Mouse (Mus musculus) gastrocnemius, postnatal 14 days (tissue): ENCODE data around the gene Snx18. TPM values are rescaled to one million over a fixed set of nuclear protein-coding genes. Genes with fewer than 3 reads are reported as not detected.

Experiments
- DNase-seq: peaks from one replicate; pipeline ENCODE4 v3.0.0; 2021; ENCODE audit warnings: mixed read lengths
- intact Hi-C: fragments of 180-260 bp; cut with DNase I; formaldehyde crosslinking; loops from one replicate; pipeline ENCODE4 v1.15.1; 2025; ENCODE audit warnings: low total_unique reads
- total RNA-seq, 2 experiments: library from RNA; stranded (reverse); gene quantifications; 2 replicates each; pipeline ENCODE4 v1.2.3; 2021

Snx18 gene
- total RNA-seq, 2 experiments from 2014 or later, result 14.1 to 18.5 TPM

- intact Hi-C loops, result no loop called here
- no peak for DNase-seq
These were observed 16.3 kb downstream of the Snx18 start for GRCm38 (mm10) chr13:113601831-113602604.

GRCm38 (mm10) chr13:113600531-113601463 lies 17.6 kb downstream of the Snx18 start:
- intact Hi-C loops, result no loop called here
- no peak for DNase-seq

GRCm38 (mm10) chr13:113599701-113600530 lies 18.4 kb downstream of the Snx18 start:
- DNase-seq, result no peak
- intact Hi-C loops, result no loop called here

GRCm38 (mm10) chr13:113597616-113598015 lies 20.7 kb downstream of the Snx18 start:
- intact Hi-C loops, result no loop called here
- DNase-seq, result no peak

- DNase-seq, result no peak
- intact Hi-C loops, result no loop called here
These were observed 21.4 kb downstream of the Snx18 start for GRCm38 (mm10) chr13:113596821-113597541.

- DNase-seq, result no peak
- intact Hi-C loops, result no loop called here
These were observed 22.4 kb downstream of the Snx18 start for GRCm38 (mm10) chr13:113595987-113596386.

GRCm38 (mm10) chr13:113595219-113595618 lies 23.1 kb downstream of the Snx18 start:
- DNase-seq, result no peak
- intact Hi-C loops, result no loop called here

GRCm38 (mm10) chr13:113594361-113594760 lies 24.0 kb downstream of the Snx18 start:
- intact Hi-C loops, result no loop called here
- DNase-seq, result no peak

- no peak for DNase-seq
- intact Hi-C loops, result no loop called here
These were observed 24.7 kb downstream of the Snx18 start for GRCm38 (mm10) chr13:113593711-113594110.

- no peak for DNase-seq
- intact Hi-C loops, result no loop called here
These were observed 25.6 kb downstream of the Snx18 start for GRCm38 (mm10) chr13:113592703-113593200.

- DNase-seq, result no peak
- intact Hi-C loops, result no loop called here
These were observed 27.0 kb downstream of the Snx18 start for GRCm38 (mm10) chr13:113591336-113591735.

- DNase-seq, result no peak
- intact Hi-C loops, result no loop called here
These were observed 28.1 kb downstream of the Snx18 start for GRCm38 (mm10) chr13:113590216-113590615.

GRCm38 (mm10) chr13:113589499-113589898 lies 28.9 kb downstream of the Snx18 start:
- peak; percentile 66 for DNase-seq
- intact Hi-C loops, result no loop called here

GRCm38 (mm10) chr13:113587200-113587936 lies 31.0 kb downstream of the Snx18 start:
- intact Hi-C loops, result no loop called here
- no peak for DNase-seq

- DNase-seq, result no peak
- intact Hi-C loops, result no loop called here
These were observed 32.8 kb downstream of the Snx18 start for GRCm38 (mm10) chr13:113585606-113586005.

- intact Hi-C loops, result no loop called here
- DNase-seq, result no peak
These were observed 33.9 kb downstream of the Snx18 start for GRCm38 (mm10) chr13:113584431-113584830.

- intact Hi-C loops, result no loop called here
- DNase-seq, result no peak
These were observed 34.8 kb downstream of the Snx18 start for GRCm38 (mm10) chr13:113583563-113583962.

GRCm38 (mm10) chr13:113582024-113582423 lies 36.3 kb downstream of the Snx18 start:
- no peak for DNase-seq
- intact Hi-C loops, result no loop called here
